9 mouse cellular contexts compared by ENCODE assay signal in genomic region chr2:122081728-122082456, GRCm38 (mm10). TPM values are rescaled to one million over a fixed set of nuclear protein-coding genes. Genes with fewer than 3 reads are reported as not detected.
DNase-seq lines count a peak whose midpoint lies in the region; ATAC-seq lines count a peak whose summit lies in the region.
"Had no signal": no experiment of that assay in that cellular context is flagged by ENCODE, and none has a peak within 500 bp of the region (broad histone marks: within the 10 kb centered on the region; RNA-seq: fewer than 3 reads in every experiment).

No protein-coding gene starts in this region.

- no peaks in the 10 kb centered on the region for H3K9me3 ChIP-seq in liver, embryonic 11.5 days (ENCODE audit: control insufficient read depth, low read length)

- peaks cover 14% of the 10 kb centered on the region; the same call in 1 of the 2 replicates for H3K36me3 ChIP-seq in liver, embryonic 11.5 days (ENCODE audit: control insufficient read depth, insufficient read depth, low read length)

- ATAC-seq in liver, embryonic 11.5 days (replicated peaks; ENCODE audit: low FRiP score) = peak; percentile 49

- WGBS in liver, embryonic 11.5 days = 75% methylated on average over 7 of the region's 7 CpGs

- DNase-seq in adrenal gland, postnatal 25 days = peak; percentile 16
- no peak for DNase-seq in adrenal gland, postnatal 4 days (ENCODE audit: low spot score in 2 of 2)
- DNase-seq in urinary bladder, postnatal 14 days (ENCODE audit: low spot score) = peak; percentile 26
- no peak for DNase-seq in urinary bladder, postnatal 36 days (ENCODE audit: low spot score in 2 of 2)
- no peak for DNase-seq in liver, embryonic 11.5 days (ENCODE audit: low spot score)
- peak; percentile 59 for DNase-seq in yolk sac, embryonic 10.5 days (ENCODE audit: low spot score)
- DNase-seq in spleen, adult 18-20 months = no peak
- no peak for DNase-seq in right cerebral cortex, postnatal 36 days (ENCODE audit: low spot score in 2 of 2)

- H3K4me1 ChIP-seq in liver, embryonic 11.5 days (replicated peaks; ENCODE audit: control insufficient read depth, insufficient read depth, low read length) = 0 out of 2 replicates have a peak, but pooled peaks cover 3% of the 10 kb centered on the region

- H3K27me3 ChIP-seq in liver, embryonic 11.5 days (replicated peaks; ENCODE audit: control insufficient read depth, insufficient read depth, low read length) = no peaks in the 10 kb centered on the region

- H3K4me3 ChIP-seq in liver, embryonic 11.5 days (ENCODE audit: low read depth, low read length) = no peak overlapping the region
- H3K4me3 ChIP-seq: myocyte had no signal

- H3K9ac ChIP-seq in liver, embryonic 11.5 days (ENCODE audit: low read depth, low read length) = no peak overlapping the region

- H3K27ac ChIP-seq in liver, embryonic 11.5 days (ENCODE audit: low read depth, low read length) = no peak overlapping the region

- H3K4me2 ChIP-seq in liver, embryonic 11.5 days = no peak overlapping the region

RNA-seq across cellular contexts. Expression of gene Spg11, which starts 36.3 kb away (rescaled TPM):
- 20.1 and 22.6 TPM in 2 replicates for total RNA-seq in adrenal gland, postnatal 25 days (2021)
- total RNA-seq in adrenal gland, postnatal 4 days (2021) = 10 to 100 TPM; 19.5 to 22.3 TPM
- polyA plus RNA-seq in liver, embryonic 11.5 days (2014; fragmentation: Nextera tagmentation; extraction: Ambion mirVana) = 9.3 and 9.8 TPM in 2 replicates

RNA-seq across cellular contexts. Expression of gene Eif3j1, which starts 53.5 kb away (rescaled TPM):
- 17.4 and 20.5 TPM in 2 replicates for total RNA-seq in adrenal gland, postnatal 25 days (2021)
- total RNA-seq in adrenal gland, postnatal 4 days (2021) = 10 to 100 TPM; 20.9 to 22.9 TPM
- polyA plus RNA-seq in liver, embryonic 11.5 days (2014; fragmentation: Nextera tagmentation; extraction: Ambion mirVana) = 17.9 and 18.3 TPM in 2 replicates

Comparison
In these comparisons a context has a peak if more than half of its experiments do, and no peak if none do; other contexts are left out.
1. DNase-seq: peak in adrenal gland, postnatal 25 days (single experiment), urinary bladder, postnatal 14 days (single experiment) and yolk sac, embryonic 10.5 days (single experiment); none in adrenal gland, postnatal 4 days (0 of 2), urinary bladder, postnatal 36 days (0 of 2), liver, embryonic 11.5 days (single experiment), spleen, adult 18-20 months (0 of 2) and right cerebral cortex, postnatal 36 days (0 of 2).